Mouse (Mus musculus): ENCODE results near the gene Gm13090. TPM values are rescaled to one million over a fixed set of nuclear protein-coding genes. Genes with fewer than 3 reads are reported as not detected.

The Gm13090 gene
- polyA plus RNA-seq, 1 experiment from 2014 or later, result not detected

GRCm38 (mm10) chr4:151107131-151108001 lies 18.0 kb downstream of the Gm13090 start:
- H3K9ac ChIP-seq (ENCODE audit: low read depth, low read length), result no peak overlapping the region
- no peaks in the 10 kb centered on the region for H3K36me3 ChIP-seq (ENCODE audit: control insufficient read depth, insufficient read depth)
- ATAC-seq (ENCODE audit: low read depth), result no peak
- no peaks in the 10 kb centered on the region for H3K9me3 ChIP-seq (replicated peaks; ENCODE audit: control insufficient read depth, low read length)
- WGBS (ENCODE audit: insufficient replicate concordance), result 4% methylated on average over 60 of the region's 60 CpGs
- H3K4me2 ChIP-seq (ENCODE audit: low read depth, low read length), result peak overlapping the region; percentile 69; the same call in 1 of the 2 replicates
- H3K4me3 ChIP-seq (ENCODE audit: low read depth, low read length), result peak overlapping the region; percentile 50
- peaks cover 54% of the 10 kb centered on the region for H3K27me3 ChIP-seq (ENCODE audit: control insufficient read depth, insufficient read depth, low read depth, low read length)
- peaks cover 3% of the 10 kb centered on the region for H3K4me1 ChIP-seq (ENCODE audit: control insufficient read depth, low read depth, low read length)
- no peak overlapping the region for H3K27ac ChIP-seq (ENCODE audit: low read length)

DNA sequence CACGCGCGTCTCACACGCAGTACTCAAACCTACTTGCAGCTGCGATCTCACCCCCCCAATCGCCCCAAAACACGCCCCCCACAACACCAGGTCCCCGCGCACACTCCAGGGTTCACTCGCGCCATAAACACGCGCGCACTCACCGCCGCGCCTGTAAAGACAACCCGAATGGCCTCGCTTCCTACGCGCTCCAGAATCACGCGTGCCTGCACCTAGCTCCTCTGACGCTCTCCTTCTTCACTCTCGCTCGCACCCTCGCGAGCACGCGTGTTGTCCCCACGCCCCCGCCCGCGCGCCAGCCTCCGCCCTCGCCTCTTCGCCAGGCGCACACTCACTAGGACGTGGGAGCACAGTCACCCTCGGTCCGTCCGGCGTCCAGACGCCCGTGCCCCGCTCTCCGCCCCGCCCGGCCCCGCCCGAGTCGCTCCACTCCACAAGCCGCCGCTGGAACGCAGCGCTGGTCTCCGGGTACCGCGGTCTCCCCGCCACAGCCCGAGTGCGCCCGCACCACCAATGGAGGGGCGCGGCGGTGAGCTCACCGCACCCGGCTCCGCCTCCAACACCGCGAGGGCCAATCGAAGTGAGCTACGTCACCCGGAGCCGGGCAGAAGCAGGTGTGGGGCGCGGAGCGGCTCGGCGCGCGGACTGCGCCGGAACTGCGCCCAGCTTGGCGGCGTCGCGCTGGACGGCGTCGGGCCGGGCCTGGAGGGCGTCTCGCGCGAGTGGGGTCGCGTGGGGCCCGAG lies 18.8 kb downstream of the Gm13090 start:
- H3K9me3 ChIP-seq (replicated peaks; ENCODE audit: control insufficient read depth, low read length), result no peaks in the 10 kb centered on the region
- H3K36me3 ChIP-seq (ENCODE audit: control insufficient read depth, insufficient read depth), result no peaks in the 10 kb centered on the region
- H3K9ac ChIP-seq (ENCODE audit: low read depth, low read length), result no peak overlapping the region
- H3K4me2 ChIP-seq (ENCODE audit: low read depth, low read length), result peak overlapping the region; percentile 69
- peak; percentile 94 for ATAC-seq (ENCODE audit: low read depth)
- 2% methylated on average over 92 of the region's 101 CpGs for WGBS (ENCODE audit: insufficient replicate concordance)
- H3K4me1 ChIP-seq (ENCODE audit: control insufficient read depth, low read depth, low read length), result peaks cover 3% of the 10 kb centered on the region
- peak overlapping the region; percentile 50 for H3K4me3 ChIP-seq (ENCODE audit: low read depth, low read length)
- H3K27me3 ChIP-seq (ENCODE audit: control insufficient read depth, insufficient read depth, low read depth, low read length), result peaks cover 54% of the 10 kb centered on the region
- no peak overlapping the region for H3K27ac ChIP-seq (ENCODE audit: low read length)

GRCm38 (mm10) chr4:151108834-151109241 lies 19.5 kb downstream of the Gm13090 start:
- Histone ChIP-seq H3K9me3 (replicated peaks; ENCODE audit: control insufficient read depth, low read length) (no peaks in the 10 kb centered on the region), H3K27ac (ENCODE audit: low read length) (no peak overlapping the region), H3K36me3 (ENCODE audit: control insufficient read depth, insufficient read depth) (no peaks in the 10 kb centered on the region), H3K4me3 (ENCODE audit: low read depth, low read length) (peak overlapping the region; percentile 50), H3K9ac (ENCODE audit: low read depth, low read length) (no peak overlapping the region), H3K4me2 (ENCODE audit: low read depth, low read length) (peak overlapping the region; percentile 69), H3K4me1 (ENCODE audit: control insufficient read depth, low read depth, low read length) (peaks cover 3% of the 10 kb centered on the region), H3K27me3 (ENCODE audit: control insufficient read depth, insufficient read depth, low read depth, low read length) (peaks cover 54% of the 10 kb centered on the region)
- no peak for ATAC-seq (ENCODE audit: low read depth)
- 4% methylated on average over 14 of the region's 20 CpGs for WGBS (ENCODE audit: insufficient replicate concordance)

DNA sequence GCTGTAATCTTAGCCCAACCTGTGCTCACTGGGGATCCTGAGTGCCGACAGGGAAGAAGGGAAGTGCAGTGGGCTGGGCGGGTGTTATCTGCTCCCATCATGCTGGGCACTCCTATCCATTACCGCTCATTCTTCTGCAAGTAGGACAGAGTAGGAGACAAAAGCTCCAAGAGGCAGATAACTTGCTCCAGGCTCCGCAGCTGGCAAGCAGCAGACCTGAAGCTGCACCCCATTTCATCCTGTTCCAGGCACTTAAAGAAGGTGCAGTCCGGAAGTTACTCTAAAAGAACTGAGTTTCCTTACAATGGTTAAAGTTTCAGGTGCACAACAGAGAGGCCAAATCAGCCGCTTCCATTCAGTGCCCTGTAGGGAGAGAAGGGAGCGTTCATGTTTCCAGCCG lies 21.9 kb downstream of the Gm13090 start:
- no peak overlapping the region for H3K9ac ChIP-seq (ENCODE audit: low read depth, low read length)
- peaks cover 49% of the 10 kb centered on the region for H3K27me3 ChIP-seq (ENCODE audit: control insufficient read depth, insufficient read depth, low read depth, low read length)
- H3K9me3 ChIP-seq (replicated peaks; ENCODE audit: control insufficient read depth, low read length), result no peaks in the 10 kb centered on the region
- H3K27ac ChIP-seq (ENCODE audit: low read length), result no peak overlapping the region
- H3K4me2 ChIP-seq (ENCODE audit: low read depth, low read length), result no peak overlapping the region
- WGBS (ENCODE audit: insufficient replicate concordance), result 41% methylated on average over 8 of the region's 8 CpGs
- H3K4me1 ChIP-seq (ENCODE audit: control insufficient read depth, low read depth, low read length), result peaks cover 3% of the 10 kb centered on the region
- ATAC-seq (ENCODE audit: low read depth), result no peak
- no peaks in the 10 kb centered on the region for H3K36me3 ChIP-seq (ENCODE audit: control insufficient read depth, insufficient read depth)
- H3K4me3 ChIP-seq (ENCODE audit: low read depth, low read length), result no peak overlapping the region

DNA sequence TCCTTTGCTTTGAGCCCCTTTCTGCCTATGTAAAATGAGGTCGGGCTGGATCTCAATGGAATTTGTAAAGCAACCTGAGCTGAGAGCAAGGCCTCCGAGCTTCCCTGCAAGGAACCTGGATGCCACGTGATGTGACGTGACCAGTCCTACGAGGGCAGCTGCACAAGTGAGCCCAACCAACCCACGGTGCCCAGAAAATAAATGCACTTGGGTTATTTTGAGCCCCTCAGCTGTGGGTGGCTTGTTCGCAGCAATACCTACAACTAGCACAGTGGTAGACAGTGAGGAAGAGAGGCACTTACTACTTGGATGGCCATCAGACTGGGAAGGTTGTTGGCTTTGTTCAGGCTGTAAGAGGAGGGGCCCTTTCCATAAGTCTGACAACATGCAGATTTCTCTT lies 25.2 kb downstream of the Gm13090 start:
- Histone ChIP-seq H3K4me3 (ENCODE audit: low read depth, low read length) (no peak overlapping the region), H3K36me3 (ENCODE audit: control insufficient read depth, insufficient read depth) (no peaks in the 10 kb centered on the region), H3K9me3 (replicated peaks; ENCODE audit: control insufficient read depth, low read length) (no peaks in the 10 kb centered on the region), H3K27me3 (ENCODE audit: control insufficient read depth, insufficient read depth, low read depth, low read length) (peaks cover 16% of the 10 kb centered on the region), H3K27ac (ENCODE audit: low read length) (no peak overlapping the region), H3K4me2 (ENCODE audit: low read depth, low read length) (no peak overlapping the region), H3K4me1 (ENCODE audit: control insufficient read depth, low read depth, low read length) (no peaks in the 10 kb centered on the region), H3K9ac (ENCODE audit: low read depth, low read length) (no peak overlapping the region)
- no peak for ATAC-seq (ENCODE audit: low read depth)
- WGBS (ENCODE audit: insufficient replicate concordance), result 59% methylated on average over 7 of the region's 7 CpGs

DNA sequence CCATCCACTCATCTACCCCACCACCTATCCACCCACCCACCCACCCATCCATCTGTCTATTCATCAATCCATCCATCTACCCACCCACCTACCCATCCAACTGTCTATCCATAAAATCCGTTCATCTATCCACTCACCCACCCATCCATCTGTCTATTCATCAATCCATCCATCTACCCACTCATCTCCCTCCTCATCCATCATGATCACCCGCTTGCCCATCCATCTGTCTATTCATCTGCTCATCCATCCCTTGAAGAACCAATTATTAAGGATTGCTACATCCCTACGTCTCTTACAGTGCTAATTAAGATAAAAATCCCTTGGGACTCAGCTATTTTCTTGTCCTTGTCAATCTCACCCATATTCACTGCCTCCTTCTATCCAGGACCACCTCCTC lies 29.5 kb downstream of the Gm13090 start:
- Histone ChIP-seq H3K27me3 (ENCODE audit: control insufficient read depth, insufficient read depth, low read depth, low read length) (no peaks in the 10 kb centered on the region), H3K36me3 (ENCODE audit: control insufficient read depth, insufficient read depth) (no peaks in the 10 kb centered on the region), H3K4me1 (ENCODE audit: control insufficient read depth, low read depth, low read length) (no peaks in the 10 kb centered on the region), H3K9ac (ENCODE audit: low read depth, low read length) (no peak overlapping the region), H3K27ac (ENCODE audit: low read length) (no peak overlapping the region), H3K4me3 (ENCODE audit: low read depth, low read length) (no peak overlapping the region), H3K9me3 (replicated peaks; ENCODE audit: control insufficient read depth, low read length) (no peaks in the 10 kb centered on the region), H3K4me2 (ENCODE audit: low read depth, low read length) (no peak overlapping the region)
- no peak for ATAC-seq (ENCODE audit: low read depth)
- 47% methylated on average over 3 of the region's 3 CpGs for WGBS (ENCODE audit: insufficient replicate concordance)

DNA sequence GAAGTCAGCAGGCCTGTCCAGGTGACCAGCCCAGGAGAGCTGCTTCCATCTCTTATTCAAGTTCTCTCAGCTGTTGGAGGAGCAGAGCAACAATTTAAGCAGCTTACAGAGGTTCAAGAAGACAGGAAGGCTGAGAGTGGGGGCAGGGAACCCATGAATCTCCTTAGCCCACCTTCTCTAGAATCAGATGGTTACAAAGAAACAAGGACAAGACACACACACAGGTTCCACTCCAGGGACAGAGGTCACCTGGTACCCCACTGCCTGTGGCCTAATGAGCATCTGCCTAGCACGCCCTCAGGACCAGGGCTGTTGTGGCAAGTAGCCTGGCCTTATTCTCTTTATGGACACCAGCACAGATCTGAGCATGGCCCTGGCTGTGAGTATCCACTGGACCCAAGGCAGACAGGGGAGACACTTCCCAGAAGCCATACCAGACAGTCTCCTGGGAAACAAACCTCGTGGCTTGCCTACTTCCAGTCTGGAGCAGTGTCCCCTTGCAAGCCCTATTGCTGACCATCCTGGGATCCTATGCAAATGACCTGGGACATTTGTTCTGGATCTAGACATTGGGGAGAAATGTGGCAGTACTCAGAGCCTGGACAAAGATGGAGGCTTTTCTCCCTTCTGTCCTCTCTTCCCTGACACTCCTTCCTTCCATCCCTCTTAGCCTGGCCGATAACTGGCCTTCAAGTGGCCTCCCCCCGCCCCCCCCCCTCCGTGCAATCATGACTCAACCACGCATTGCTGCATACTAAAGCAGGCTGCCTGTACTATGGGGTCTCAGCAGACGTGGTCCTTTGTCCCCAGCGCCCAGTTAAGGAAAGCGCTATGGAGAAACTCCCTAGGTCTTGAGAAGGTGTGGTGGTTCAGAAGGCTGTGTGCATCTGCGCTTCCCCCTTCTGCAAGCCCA lies 38.5 kb downstream of the Gm13090 start:
- H3K4me3 ChIP-seq (ENCODE audit: low read depth, low read length), result no peak overlapping the region
- no peaks in the 10 kb centered on the region for H3K9me3 ChIP-seq (replicated peaks; ENCODE audit: control insufficient read depth, low read length)
- no peak for ATAC-seq (ENCODE audit: low read depth)
- H3K9ac ChIP-seq (ENCODE audit: low read depth, low read length), result no peak overlapping the region
- no peaks in the 10 kb centered on the region for H3K36me3 ChIP-seq (ENCODE audit: control insufficient read depth, insufficient read depth)
- no peak overlapping the region for H3K27ac ChIP-seq (ENCODE audit: low read length)
- H3K4me2 ChIP-seq (ENCODE audit: low read depth, low read length), result no peak overlapping the region
- no peaks in the 10 kb centered on the region for H3K4me1 ChIP-seq (ENCODE audit: control insufficient read depth, low read depth, low read length)
- WGBS (ENCODE audit: insufficient replicate concordance), result 9% methylated on average over 10 of the region's 10 CpGs
- H3K27me3 ChIP-seq (ENCODE audit: control insufficient read depth, insufficient read depth, low read depth, low read length), result peaks cover 27% of the 10 kb centered on the region

- H3K36me3 ChIP-seq (ENCODE audit: control insufficient read depth, insufficient read depth), result no peaks in the 10 kb centered on the region
- H3K27me3 ChIP-seq (ENCODE audit: control insufficient read depth, insufficient read depth, low read depth, low read length), result peaks cover 27% of the 10 kb centered on the region
- no peak overlapping the region for H3K27ac ChIP-seq (ENCODE audit: low read length)
- WGBS (ENCODE audit: insufficient replicate concordance), result 1% methylated on average over 69 of the region's 69 CpGs
- H3K9me3 ChIP-seq (replicated peaks; ENCODE audit: control insufficient read depth, low read length), result no peaks in the 10 kb centered on the region
- H3K4me1 ChIP-seq (ENCODE audit: control insufficient read depth, low read depth, low read length), result no peaks in the 10 kb centered on the region
- no peak for ATAC-seq (ENCODE audit: low read depth)
- H3K4me2 ChIP-seq (ENCODE audit: low read depth, low read length), result peak overlapping the region; percentile 40
- peak overlapping the region; percentile 26 for H3K4me3 ChIP-seq (ENCODE audit: low read depth, low read length)
- H3K9ac ChIP-seq (ENCODE audit: low read depth, low read length), result no peak overlapping the region
Observed at GRCm38 (mm10) chr4:151128641-151129541, 39.5 kb downstream of the Gm13090 start.

All from liver, embryonic 16.5 days (tissue).